Mouse (Mus musculus): Measurements from ENCODE around the gene Armh3. TPM values are rescaled to one million over a fixed set of nuclear protein-coding genes. Genes with fewer than 3 reads are reported as not detected.

Gene Armh3
- polyA plus RNA-seq, 1 experiment from 2014 or later = 15.0 TPM

GRCm38 (mm10) chr19:45827125-45827524, 171.2 kb downstream of the Armh3 start:
- H3K9me3 ChIP-seq (ENCODE audit: control insufficient read depth, low read length) = no peaks in the 10 kb centered on the region
- H3K27me3 ChIP-seq (replicated peaks; ENCODE audit: control insufficient read depth, insufficient read depth, low read length) = no peaks in the 10 kb centered on the region
- no peaks in the 10 kb centered on the region for H3K36me3 ChIP-seq (ENCODE audit: control insufficient read depth, insufficient read depth, low read length)
- H3K9ac ChIP-seq (ENCODE audit: low read length) = no peak overlapping the region
- H3K27ac ChIP-seq (ENCODE audit: low read depth) = no peak overlapping the region
- no peak overlapping the region for H3K4me3 ChIP-seq (ENCODE audit: low read depth, low read length)
- 52% methylated on average over 5 of the region's 5 CpGs for WGBS
- ATAC-seq (replicated peaks; ENCODE audit: low FRiP score, low TSS enrichment, low read depth) (no peak), DNase-seq (ENCODE audit: low spot score) (no peak)
- no peak overlapping the region for H3K4me2 ChIP-seq (ENCODE audit: low read length)
- H3K4me1 ChIP-seq (replicated peaks; ENCODE audit: control insufficient read depth, insufficient read depth, low read length) = no peaks in the 10 kb centered on the region

GRCm38 (mm10) chr19:45826146-45826545, 172.1 kb downstream of the Armh3 start:
- Histone ChIP-seq H3K27ac (ENCODE audit: low read depth) (no peak overlapping the region), H3K36me3 (ENCODE audit: control insufficient read depth, insufficient read depth, low read length) (no peaks in the 10 kb centered on the region), H3K4me3 (ENCODE audit: low read depth, low read length) (no peak overlapping the region), H3K9me3 (ENCODE audit: control insufficient read depth, low read length) (no peaks in the 10 kb centered on the region), H3K9ac (ENCODE audit: low read length) (no peak overlapping the region), H3K27me3 (replicated peaks; ENCODE audit: control insufficient read depth, insufficient read depth, low read length) (no peaks in the 10 kb centered on the region), H3K4me2 (ENCODE audit: low read length) (no peak overlapping the region), H3K4me1 (replicated peaks; ENCODE audit: control insufficient read depth, insufficient read depth, low read length) (no peaks in the 10 kb centered on the region)
- DNase-seq (ENCODE audit: low spot score) (no peak), ATAC-seq (replicated peaks; ENCODE audit: low FRiP score, low TSS enrichment, low read depth) (no peak)
- 77% methylated on average over 3 of the region's 3 CpGs for WGBS

- no peak overlapping the region for H3K9ac ChIP-seq (ENCODE audit: low read length)
- peaks cover 16% of the 10 kb centered on the region for H3K4me1 ChIP-seq (replicated peaks; ENCODE audit: control insufficient read depth, insufficient read depth, low read length)
- H3K36me3 ChIP-seq (ENCODE audit: control insufficient read depth, insufficient read depth, low read length) = no peaks in the 10 kb centered on the region
- no peaks in the 10 kb centered on the region for H3K27me3 ChIP-seq (replicated peaks; ENCODE audit: control insufficient read depth, insufficient read depth, low read length)
- no peak overlapping the region for H3K4me2 ChIP-seq (ENCODE audit: low read length)
- WGBS = 78% methylated on average over 5 of the region's 5 CpGs
- DNase-seq (ENCODE audit: low spot score) (peak; percentile 34), ATAC-seq (replicated peaks; ENCODE audit: low FRiP score, low TSS enrichment, low read depth) (no peak)
- no peak overlapping the region for H3K4me3 ChIP-seq (ENCODE audit: low read depth, low read length)
- H3K9me3 ChIP-seq (ENCODE audit: control insufficient read depth, low read length) = no peaks in the 10 kb centered on the region
- H3K27ac ChIP-seq (ENCODE audit: low read depth) = no peak overlapping the region
Observed at GRCm38 (mm10) chr19:45821832-45822231, 176.5 kb downstream of the Armh3 start.

- Histone ChIP-seq H3K27me3 (replicated peaks; ENCODE audit: control insufficient read depth, insufficient read depth, low read length) (no peaks in the 10 kb centered on the region), H3K9me3 (ENCODE audit: control insufficient read depth, low read length) (no peaks in the 10 kb centered on the region), H3K4me2 (ENCODE audit: low read length) (no peak overlapping the region), H3K27ac (ENCODE audit: low read depth) (no peak overlapping the region), H3K36me3 (ENCODE audit: control insufficient read depth, insufficient read depth, low read length) (no peaks in the 10 kb centered on the region), H3K9ac (ENCODE audit: low read length) (no peak overlapping the region), H3K4me1 (replicated peaks; ENCODE audit: control insufficient read depth, insufficient read depth, low read length) (peaks cover 29% of the 10 kb centered on the region), H3K4me3 (ENCODE audit: low read depth, low read length) (no peak overlapping the region)
- DNase-seq (ENCODE audit: low spot score) (no peak), ATAC-seq (replicated peaks; ENCODE audit: low FRiP score, low TSS enrichment, low read depth) (no peak)
- WGBS = 48% methylated on average over 11 of the region's 11 CpGs
Observed at GRCm38 (mm10) chr19:45817816-45818490, 180.3 kb downstream of the Armh3 start.

GRCm38 (mm10) chr19:45816727-45817126, 181.6 kb downstream of the Armh3 start:
- H3K27me3 ChIP-seq (replicated peaks; ENCODE audit: control insufficient read depth, insufficient read depth, low read length) = no peaks in the 10 kb centered on the region
- no peak overlapping the region for H3K9ac ChIP-seq (ENCODE audit: low read length)
- H3K4me1 ChIP-seq (replicated peaks; ENCODE audit: control insufficient read depth, insufficient read depth, low read length) = peaks cover 29% of the 10 kb centered on the region
- DNase-seq (ENCODE audit: low spot score) (no peak), ATAC-seq (replicated peaks; ENCODE audit: low FRiP score, low TSS enrichment, low read depth) (no peak)
- no peaks in the 10 kb centered on the region for H3K9me3 ChIP-seq (ENCODE audit: control insufficient read depth, low read length)
- H3K4me3 ChIP-seq (ENCODE audit: low read depth, low read length) = no peak overlapping the region
- H3K27ac ChIP-seq (ENCODE audit: low read depth) = no peak overlapping the region; the same call in 1 of the 2 replicates
- no peaks in the 10 kb centered on the region for H3K36me3 ChIP-seq (ENCODE audit: control insufficient read depth, insufficient read depth, low read length)
- WGBS = 28% methylated on average over 8 of the region's 8 CpGs
- H3K4me2 ChIP-seq (ENCODE audit: low read length) = peak overlapping the region; percentile 57

GRCm38 (mm10) chr19:45815831-45816405, 182.4 kb downstream of the Armh3 start, which contains the start of gene Kcnip2:
Gene Kcnip2, minus strand, starts transcription at chr19:45816061.
- Histone ChIP-seq H3K27ac (ENCODE audit: low read depth) (no peak within 1 kb of the TSS; the same call in 1 of the 2 replicates), H3K4me2 (ENCODE audit: low read length) (peak within 1 kb of the TSS; percentile 57), H3K4me1 (replicated peaks; ENCODE audit: control insufficient read depth, insufficient read depth, low read length) (peaks cover 29% of the 10 kb centered on the region), H3K9me3 (ENCODE audit: control insufficient read depth, low read length) (no peaks in the 10 kb centered on the region), H3K9ac (ENCODE audit: low read length) (peak within 1 kb of the TSS; percentile 35; the same call in 1 of the 2 replicates), H3K4me3 (ENCODE audit: low read depth, low read length) (peak within 1 kb of the TSS; percentile 32), H3K27me3 (replicated peaks; ENCODE audit: control insufficient read depth, insufficient read depth, low read length) (no peaks in the 10 kb centered on the region), H3K36me3 (ENCODE audit: control insufficient read depth, insufficient read depth, low read length) (no peaks in the 10 kb centered on the region)
- ATAC-seq (replicated peaks; ENCODE audit: low FRiP score, low TSS enrichment, low read depth) (peak; percentile 70), DNase-seq (ENCODE audit: low spot score) (peak; percentile 69)
- WGBS = 1% methylated on average over 28 of the region's 29 CpGs

GRCm38 (mm10) chr19:45815170-45815569, 183.1 kb downstream of the Armh3 start:
- peaks cover 29% of the 10 kb centered on the region for H3K4me1 ChIP-seq (replicated peaks; ENCODE audit: control insufficient read depth, insufficient read depth, low read length)
- H3K27me3 ChIP-seq (replicated peaks; ENCODE audit: control insufficient read depth, insufficient read depth, low read length) = no peaks in the 10 kb centered on the region
- no peaks in the 10 kb centered on the region for H3K9me3 ChIP-seq (ENCODE audit: control insufficient read depth, low read length)
- no peak overlapping the region for H3K9ac ChIP-seq (ENCODE audit: low read length)
- H3K4me2 ChIP-seq (ENCODE audit: low read length) = peak overlapping the region; percentile 57
- ATAC-seq (replicated peaks; ENCODE audit: low FRiP score, low TSS enrichment, low read depth) (no peak), DNase-seq (ENCODE audit: low spot score) (no peak)
- no peaks in the 10 kb centered on the region for H3K36me3 ChIP-seq (ENCODE audit: control insufficient read depth, insufficient read depth, low read length)
- no peak overlapping the region for H3K27ac ChIP-seq (ENCODE audit: low read depth)
- H3K4me3 ChIP-seq (ENCODE audit: low read depth, low read length) = 0 out of 2 replicates have a peak overlapping the region, but pooled peaks have one; percentile 32
- WGBS = 51% methylated on average over 10 of the region's 10 CpGs

GRCm38 (mm10) chr19:45813801-45814200, 184.5 kb downstream of the Armh3 start:
- Histone ChIP-seq H3K9ac (ENCODE audit: low read length) (no peak overlapping the region), H3K36me3 (ENCODE audit: control insufficient read depth, insufficient read depth, low read length) (no peaks in the 10 kb centered on the region), H3K27me3 (replicated peaks; ENCODE audit: control insufficient read depth, insufficient read depth, low read length) (no peaks in the 10 kb centered on the region), H3K9me3 (ENCODE audit: control insufficient read depth, low read length) (no peaks in the 10 kb centered on the region), H3K4me3 (ENCODE audit: low read depth, low read length) (no peak overlapping the region), H3K4me1 (replicated peaks; ENCODE audit: control insufficient read depth, insufficient read depth, low read length) (peaks cover 29% of the 10 kb centered on the region), H3K27ac (ENCODE audit: low read depth) (no peak overlapping the region), H3K4me2 (ENCODE audit: low read length) (no peak overlapping the region)
- DNase-seq (ENCODE audit: low spot score) = peak; percentile 83
- 9% methylated on average over 12 of the region's 12 CpGs for WGBS
- ATAC-seq (replicated peaks; ENCODE audit: low FRiP score, low TSS enrichment, low read depth) = 0 out of 2 replicates have a peak, but pooled peaks have one; percentile 28

Data from intestine, embryonic 14.5 days (tissue).